25 mouse cellular contexts compared by ENCODE assay signal in the genomic region with DNA sequence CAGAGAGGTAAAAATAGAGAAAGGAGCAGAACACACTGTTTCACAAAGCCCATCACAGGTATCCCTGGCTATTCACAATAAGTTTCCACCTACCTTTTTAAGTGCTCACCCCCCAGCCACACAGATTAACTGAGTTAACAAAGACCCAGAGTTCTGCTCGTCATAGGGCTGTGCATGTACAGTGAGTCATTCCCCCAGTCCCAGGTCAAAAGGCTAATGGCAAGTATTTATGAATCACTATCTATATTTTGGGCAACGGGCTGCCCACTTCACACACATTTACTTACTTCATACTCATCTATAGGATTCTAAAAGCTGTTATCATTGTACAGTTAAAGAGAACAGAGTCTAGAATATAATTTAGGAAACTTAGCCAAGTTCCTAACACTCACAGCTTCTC.
A peak's percentile ranks its signal among the peaks of the same experiment; 100 is the strongest.
DNase-seq lines count a peak whose midpoint lies in the region; ATAC-seq and TF ChIP-seq lines count a peak whose summit lies in the region.
"Had no signal": no experiment of that assay in that cellular context is flagged by ENCODE, and none has a peak within 500 bp of the region (broad histone marks: within the 10 kb centered on the region; RNA-seq: fewer than 3 reads in every experiment).

No protein-coding gene starts in this region.

- H3K27ac ChIP-seq in forebrain, embryonic 15.5 days (replicated peaks): peak overlapping the region; percentile 65
- no peak overlapping the region for H3K27ac ChIP-seq in forebrain, embryonic 16.5 days (ENCODE audit: low read length)
- H3K27ac ChIP-seq in heart, embryonic 12.5 days (ENCODE audit: poor library complexity, severe bottlenecking): peak overlapping the region; percentile 84
- peak overlapping the region; percentile 59 for H3K27ac ChIP-seq in heart, postnatal 0 days (ENCODE audit: low read depth)
- H3K27ac ChIP-seq in macrophage: 0 out of 2 replicates have a peak overlapping the region, but pooled peaks have one; percentile 21
- H3K27ac ChIP-seq: hindbrain, embryonic 12.5 days; hindbrain, postnatal 0 days; intestine, embryonic 15.5 days; kidney, postnatal 0 days; limb, embryonic 13.5 days; lung, embryonic 15.5 days; midbrain, embryonic 12.5 days; stomach, embryonic 15.5 days had no signal

- no peaks in the 10 kb centered on the region for H3K9me3 ChIP-seq in forebrain, embryonic 15.5 days
- no peaks in the 10 kb centered on the region for H3K9me3 ChIP-seq in forebrain, embryonic 16.5 days (ENCODE audit: control insufficient read depth, low read length)
- H3K9me3 ChIP-seq in heart, embryonic 12.5 days (replicated peaks): no peaks in the 10 kb centered on the region
- no peaks in the 10 kb centered on the region for H3K9me3 ChIP-seq in heart, postnatal 0 days (replicated peaks; ENCODE audit: control insufficient read depth, low read length)
- H3K9me3 ChIP-seq: hindbrain, embryonic 12.5 days; intestine, embryonic 15.5 days; limb, embryonic 13.5 days; lung, embryonic 15.5 days; midbrain, embryonic 12.5 days; stomach, embryonic 15.5 days had no signal

- no peak overlapping the region for H3K4me2 ChIP-seq in forebrain, embryonic 15.5 days (replicated peaks)
- no peak overlapping the region for H3K4me2 ChIP-seq in forebrain, embryonic 16.5 days (ENCODE audit: low read length)
- H3K4me2 ChIP-seq in heart, embryonic 12.5 days: no peak overlapping the region
- no peak overlapping the region for H3K4me2 ChIP-seq in heart, postnatal 0 days (ENCODE audit: low read depth, low read length)
- H3K4me2 ChIP-seq: hindbrain, embryonic 12.5 days; intestine, embryonic 15.5 days; limb, embryonic 13.5 days; liver, embryonic 11.5 days; lung, embryonic 15.5 days; midbrain, embryonic 12.5 days; stomach, embryonic 15.5 days had no signal

- WGBS in forebrain, embryonic 15.5 days: 62% methylated on average over 2 of the region's 2 CpGs
- 73% methylated on average over 2 of the region's 2 CpGs for WGBS in forebrain, embryonic 16.5 days
- WGBS in heart, embryonic 12.5 days: 15% methylated on average over 2 of the region's 2 CpGs
- 20% methylated on average over 2 of the region's 2 CpGs for WGBS in heart, postnatal 0 days
- 81% methylated on average over 2 of the region's 2 CpGs for WGBS in macrophage (ENCODE audit: missing documents)

- no peak overlapping the region for H3K9ac ChIP-seq in forebrain, embryonic 15.5 days (replicated peaks)
- H3K9ac ChIP-seq in forebrain, embryonic 16.5 days (replicated peaks; ENCODE audit: low read depth, low read length): no peak overlapping the region
- H3K9ac ChIP-seq in heart, embryonic 12.5 days: no peak overlapping the region
- H3K9ac ChIP-seq in heart, postnatal 0 days (replicated peaks; ENCODE audit: low read depth, low read length): no peak overlapping the region
- H3K9ac ChIP-seq: hindbrain, embryonic 12.5 days; intestine, embryonic 15.5 days; limb, embryonic 13.5 days; lung, embryonic 15.5 days; midbrain, embryonic 12.5 days; stomach, embryonic 15.5 days had no signal

- no peak for TF ChIP-seq CTCF in heart, postnatal 0 days (IDR thresholded peaks at IDR 0.05; ENCODE audit: low read depth)

- no peaks in the 10 kb centered on the region for H3K27me3 ChIP-seq in forebrain, embryonic 15.5 days
- no peaks in the 10 kb centered on the region for H3K27me3 ChIP-seq in forebrain, embryonic 16.5 days (replicated peaks; ENCODE audit: control insufficient read depth, insufficient read depth, low read length)
- no peaks in the 10 kb centered on the region for H3K27me3 ChIP-seq in heart, embryonic 12.5 days (replicated peaks)
- H3K27me3 ChIP-seq in heart, postnatal 0 days (ENCODE audit: control insufficient read depth, insufficient read depth, low read length): no peaks in the 10 kb centered on the region
- H3K27me3 ChIP-seq: hindbrain, embryonic 12.5 days; intestine, embryonic 15.5 days; limb, embryonic 13.5 days; lung, embryonic 15.5 days; midbrain, embryonic 12.5 days; stomach, embryonic 15.5 days had no signal

- no peaks in the 10 kb centered on the region for H3K79me2 ChIP-seq in macrophage (ENCODE audit: inconsistent target)

- no peak for TF ChIP-seq EP300 in heart, postnatal 0 days (IDR thresholded peaks at IDR 0.05; ENCODE audit: low read depth)

- H3K36me3 ChIP-seq in forebrain, embryonic 15.5 days: 0 out of 2 replicates have a peak, but pooled peaks cover 3% of the 10 kb centered on the region
- H3K36me3 ChIP-seq in forebrain, embryonic 16.5 days (ENCODE audit: control insufficient read depth, insufficient read depth): no peaks in the 10 kb centered on the region
- no peaks in the 10 kb centered on the region for H3K36me3 ChIP-seq in heart, embryonic 12.5 days
- no peaks in the 10 kb centered on the region for H3K36me3 ChIP-seq in heart, postnatal 0 days (replicated peaks; ENCODE audit: control insufficient read depth, insufficient read depth, low read length)
- no peaks in the 10 kb centered on the region for H3K36me3 ChIP-seq in macrophage (ENCODE audit: inconsistent target)
- H3K36me3 ChIP-seq: intestine, embryonic 15.5 days; limb, embryonic 13.5 days; lung, embryonic 15.5 days; midbrain, embryonic 12.5 days; stomach, embryonic 15.5 days had no signal

- ATAC-seq in forebrain, embryonic 15.5 days (replicated peaks): no peak
- no peak for ATAC-seq in forebrain, embryonic 16.5 days
- ATAC-seq in heart, embryonic 12.5 days (ENCODE audit: insufficient number of reproducible peaks, low FRiP score): no peak
- ATAC-seq in heart, postnatal 0 days (ENCODE audit: insufficient read depth, low read depth): no peak
- ATAC-seq: forebrain, embryonic 14.5 days; hindbrain, postnatal 0 days; intestine, embryonic 15.5 days had no signal

- H3K4me3 ChIP-seq in forebrain, embryonic 15.5 days: no peak overlapping the region
- H3K4me3 ChIP-seq in forebrain, embryonic 16.5 days (replicated peaks; ENCODE audit: low read length): no peak overlapping the region
- no peak overlapping the region for H3K4me3 ChIP-seq in heart, embryonic 12.5 days
- no peak overlapping the region for H3K4me3 ChIP-seq in heart, postnatal 0 days (ENCODE audit: low read depth, low read length)
- H3K4me3 ChIP-seq in macrophage (ENCODE audit: inconsistent target): no peak overlapping the region
- H3K4me3 ChIP-seq: hindbrain, embryonic 12.5 days; intestine, embryonic 15.5 days; limb, embryonic 13.5 days; lung, embryonic 15.5 days; midbrain, embryonic 12.5 days; stomach, embryonic 15.5 days had no signal

- peaks cover 38% of the 10 kb centered on the region for H3K4me1 ChIP-seq in forebrain, embryonic 15.5 days
- peaks cover 23% of the 10 kb centered on the region for H3K4me1 ChIP-seq in forebrain, embryonic 16.5 days (replicated peaks; ENCODE audit: control insufficient read depth, insufficient read depth, low read length)
- peaks cover 53% of the 10 kb centered on the region for H3K4me1 ChIP-seq in heart, embryonic 12.5 days (replicated peaks)
- peaks cover 39% of the 10 kb centered on the region for H3K4me1 ChIP-seq in heart, postnatal 0 days (ENCODE audit: control insufficient read depth, insufficient read depth)
- H3K4me1 ChIP-seq: intestine, embryonic 15.5 days; stomach, embryonic 15.5 days had no signal

- no peak for DNase-seq in heart, postnatal 4 days
- DNase-seq in heart, postnatal 0 days (ENCODE audit: low spot score): no peak
- DNase-seq in heart, adult 9 months (ENCODE audit: low spot score in 2 of 2): no peak
- no peak for DNase-seq in cerebellum, postnatal 10 days
- DNase-seq: cerebellum, adult 2 months; cerebellum, postnatal 25 days; gastrocnemius, postnatal 10 days; kidney, adult 8-10 months; kidney, postnatal 4 days; right cerebral cortex, postnatal 14 days; thymus, postnatal 25 days had no signal
